Mouse (Mus musculus) heart, postnatal 10 days (tissue): Measurements from ENCODE around the gene Rpl3l. TPM values are rescaled to one million over a fixed set of nuclear protein-coding genes. Genes with fewer than 3 reads are reported as not detected.

ENCODE experiments used
- total RNA-seq, 2 experiments: library from RNA; stranded (reverse); gene quantifications; 2 replicates each; pipeline ENCODE4 v1.2.3; 2021

Gene Rpl3l
- total RNA-seq, 2 experiments from 2014 or later = 67.3 to 69.8 TPM

Other genes with a start within 250 kb of the Rpl3l start
- 10 to 100 TPM; 11.6 to 12.9 TPM for gene Mlst8, start 248.7 kb upstream of the Rpl3l start, total RNA-seq
- under 1 TPM; 0.48 to 0.52 TPM for gene Caskin1, start 239.2 kb upstream of the Rpl3l start, total RNA-seq
- 10 to 100 TPM; 75.9 to 77.9 TPM for gene Traf7, start 199.9 kb upstream of the Rpl3l start, total RNA-seq
- gene Rab26, start 193.6 kb upstream of the Rpl3l start, total RNA-seq = under 1 TPM; 0.32 to 0.45 TPM
- 10 to 100 TPM; 60.1 to 72.2 TPM for gene Pkd1, start 178.0 kb upstream of the Rpl3l start, total RNA-seq
- gene Tsc2, start 95.2 kb upstream of the Rpl3l start, total RNA-seq = 10 to 100 TPM; 86.0 to 95.6 TPM
- gene Nthl1, start 95.1 kb upstream of the Rpl3l start, total RNA-seq = 1 to 10 TPM; 3.2 to 3.4 TPM
- 100 to 1,000 TPM; 108 to 133 TPM for gene Slc9a3r2, start 77.5 kb upstream of the Rpl3l start, total RNA-seq
- not detected for gene Npw, start 69.4 kb upstream of the Rpl3l start, total RNA-seq
- 10 to 100 TPM; 25.1 to 25.4 TPM for gene Zfp598, start 58.1 kb upstream of the Rpl3l start, total RNA-seq
- not detected for gene Syngr3, start 37.9 kb upstream of the Rpl3l start, total RNA-seq
- 10 to 100 TPM; 18.9 to 19.8 TPM for gene Gfer, start 31.7 kb upstream of the Rpl3l start, total RNA-seq
- 1 to 10 TPM in 1 of 2 experiments, under 1 TPM in 1; 0.93 to 2.9 TPM for gene Noxo1, start 31.6 kb upstream of the Rpl3l start, total RNA-seq
- gene Tbl3, start 20.2 kb upstream of the Rpl3l start, total RNA-seq = 10 to 100 TPM; 20.8 to 21.5 TPM
- gene Rnf151, start 9.8 kb upstream of the Rpl3l start, total RNA-seq = not detected
- 100 to 1,000 TPM; 730 to 736 TPM for gene Rps2, start 9.7 kb upstream of the Rpl3l start, total RNA-seq
- gene Ndufb10, start 3.3 kb upstream of the Rpl3l start, total RNA-seq = 100 to 1,000 TPM; 845 to 899 TPM
- gene Msrb1, start 8.8 kb downstream of the Rpl3l start, total RNA-seq = 100 to 1,000 TPM; 123 to 163 TPM
- gene Hs3st6, start 25.2 kb downstream of the Rpl3l start, total RNA-seq = not detected
- not detected for gene Meiob, start 76.5 kb downstream of the Rpl3l start, total RNA-seq
- 100 to 1,000 TPM; 110 to 117 TPM for gene Hagh, start 112.3 kb downstream of the Rpl3l start, total RNA-seq
- gene Fahd1, start 122.5 kb downstream of the Rpl3l start, total RNA-seq = 10 to 100 TPM; 62.4 to 66.0 TPM
- 10 to 100 TPM in 1 of 2 experiments, 1 to 10 TPM in 1; 9.9 to 14.0 TPM for gene Igfals, start 138.2 kb downstream of the Rpl3l start, total RNA-seq
- 10 to 100 TPM; 27.0 to 27.8 TPM for gene Nubp2, start 158.5 kb downstream of the Rpl3l start, total RNA-seq
- gene Spsb3, start 158.8 kb downstream of the Rpl3l start, total RNA-seq = 10 to 100 TPM; 41.3 to 45.8 TPM
- gene Eme2, start 167.3 kb downstream of the Rpl3l start, total RNA-seq = 10 to 100 TPM; 17.1 to 23.7 TPM
- 100 to 1,000 TPM; 114 to 116 TPM for gene Mrps34, start 167.3 kb downstream of the Rpl3l start, total RNA-seq
- 10 to 100 TPM; 45.4 to 54.6 TPM for gene Nme3, start 168.7 kb downstream of the Rpl3l start, total RNA-seq
- 10 to 100 TPM; 64.0 to 66.9 TPM for gene Mapk8ip3, start 209.2 kb downstream of the Rpl3l start, total RNA-seq
- gene Jpt2, start 232.9 kb downstream of the Rpl3l start, total RNA-seq = 10 to 100 TPM; 19.4 to 22.9 TPM